Mouse (Mus musculus) midbrain, embryonic 14.5 days (tissue): Measurements from ENCODE around the gene Artn. TPM values are rescaled to one million over a fixed set of nuclear protein-coding genes. Genes with fewer than 3 reads are reported as not detected.

Experiments
- ATAC-seq: fragments of 200-750 bp; cut with Nextera tagmentation; 2 replicates; pipeline ENCODE4 v1.8.0; 2017; ENCODE audit warnings: moderate number of reproducible peaks, moderate library complexity; ENCODE audit not compliant: low FRiP score, low TSS enrichment
- DNase-seq: peaks from one replicate; pipeline ENCODE4 v3.0.0-alpha.2; 2015
- H3K27ac ChIP-seq: fragments of 300-500 bp; sonication (generic); replicated peaks from 2 replicates; pipeline ENCODE4 v1.5.1; 2014; ENCODE audit warnings: mild to moderate bottlenecking, low read depth, low read length, moderate library complexity
- H3K27me3 ChIP-seq: fragments of 300-500 bp; sonication (generic); 2 replicates; pipeline ENCODE4 v1.6.1; 2014; ENCODE audit warnings: low read length, control low read depth, mixed read lengths; ENCODE audit not compliant: control insufficient read depth, insufficient read depth
- H3K36me3 ChIP-seq: fragments of 300-500 bp; sonication (generic); 2 replicates; pipeline ENCODE4 v1.6.1; 2014; ENCODE audit warnings: low read length, control low read depth; ENCODE audit not compliant: control insufficient read depth, insufficient read depth
- H3K4me1 ChIP-seq: fragments of 300-500 bp; sonication (generic); 2 replicates; pipeline ENCODE4 v1.6.1; 2014; ENCODE audit warnings: mild to moderate bottlenecking, antibody characterized with exemption, low read length, control low read depth; ENCODE audit not compliant: control insufficient read depth, insufficient read depth
- H3K4me2 ChIP-seq: fragments of 300-500 bp; sonication (generic); 2 replicates; pipeline ENCODE4 v1.6.1; 2014; ENCODE audit warnings: mild to moderate bottlenecking, low read length, moderate library complexity
- H3K4me3 ChIP-seq: fragments of 300-500 bp; sonication (generic); replicated peaks from 2 replicates; pipeline ENCODE4 v1.5.1; 2014; ENCODE audit warnings: low read depth, low read length
- H3K9ac ChIP-seq: fragments of 300-500 bp; sonication (generic); replicated peaks from 2 replicates; pipeline ENCODE4 v1.6.1; 2014; ENCODE audit warnings: mild to moderate bottlenecking, low read length, moderate library complexity
- H3K9me3 ChIP-seq: fragments of 300-500 bp; sonication (generic); 2 replicates; pipeline ENCODE4 v1.6.1; 2016; ENCODE audit warnings: low read length, control low read depth, mixed read lengths; ENCODE audit not compliant: control insufficient read depth
- WGBS: fragments of 180-500 bp; shearing (Covaris S2); extraction: QIAGEN DNeasy Blood & Tissue Kit; methylation state at CpG from one replicate; pipeline ENCODE4 v1.1.7; 2014; 5-methylcytosine and 5-hydroxymethylcytosine counted together
- polyA plus RNA-seq: library from polyadenylated mRNA; unstranded; fragments of >200 nt; fragmentation: Nextera tagmentation; extraction: Ambion mirVana; gene quantifications from 2 replicates; pipeline ENCODE4 v1.2.1, GENCODE M21; 2014

Gene Artn
- polyA plus RNA-seq, 1 experiment from 2014 or later = 0.66 TPM

- no peak for DNase-seq
- peaks cover 68% of the 10 kb centered on the region for H3K36me3 ChIP-seq
- H3K4me1 ChIP-seq = peaks cover 21% of the 10 kb centered on the region
- H3K4me2 ChIP-seq = no peak overlapping the region
- no peak for ATAC-seq
- H3K27me3 ChIP-seq = no peaks in the 10 kb centered on the region
- H3K9me3 ChIP-seq = no peaks in the 10 kb centered on the region
- 95% methylated on average over 8 of the region's 8 CpGs for WGBS
- H3K27ac ChIP-seq = no peak overlapping the region
- H3K9ac ChIP-seq = no peak overlapping the region
- H3K4me3 ChIP-seq = no peak overlapping the region
These were observed 24.8 kb downstream of the Artn start for GRCm38 (mm10) chr4:117904761-117905160.

GRCm38 (mm10) chr4:117904094-117904493 lies 25.5 kb downstream of the Artn start:
- Histone ChIP-seq H3K4me3 (no peak overlapping the region), H3K36me3 (peaks cover 75% of the 10 kb centered on the region), H3K27me3 (no peaks in the 10 kb centered on the region), H3K4me2 (no peak overlapping the region), H3K9me3 (no peaks in the 10 kb centered on the region), H3K4me1 (peaks cover 14% of the 10 kb centered on the region), H3K27ac (no peak overlapping the region), H3K9ac (no peak overlapping the region)
- no peak for ATAC-seq
- WGBS = 80% methylated on average over 10 of the region's 10 CpGs
- no peak for DNase-seq

GRCm38 (mm10) chr4:117898111-117898510 lies 31.5 kb downstream of the Artn start:
- 91% methylated on average over 3 of the region's 3 CpGs for WGBS
- Histone ChIP-seq H3K4me3 (no peak overlapping the region), H3K4me2 (no peak overlapping the region), H3K27ac (no peak overlapping the region), H3K36me3 (peaks cover 93% of the 10 kb centered on the region), H3K27me3 (no peaks in the 10 kb centered on the region), H3K4me1 (no peaks in the 10 kb centered on the region), H3K9me3 (no peaks in the 10 kb centered on the region), H3K9ac (no peak overlapping the region)
- DNase-seq (no peak), ATAC-seq (no peak)

GRCm38 (mm10) chr4:117896031-117896430 lies 33.5 kb downstream of the Artn start:
- H3K9ac ChIP-seq = no peak overlapping the region
- ATAC-seq = no peak
- no peak overlapping the region for H3K4me2 ChIP-seq
- no peaks in the 10 kb centered on the region for H3K9me3 ChIP-seq
- H3K36me3 ChIP-seq = peaks cover 72% of the 10 kb centered on the region
- 97% methylated on average over 6 of the region's 6 CpGs for WGBS
- no peak overlapping the region for H3K27ac ChIP-seq
- no peak for DNase-seq
- no peaks in the 10 kb centered on the region for H3K27me3 ChIP-seq
- no peak overlapping the region for H3K4me3 ChIP-seq
- H3K4me1 ChIP-seq = 0 out of 2 replicates have a peak, but pooled peaks cover 3% of the 10 kb centered on the region

GRCm38 (mm10) chr4:117895339-117895738 lies 34.2 kb downstream of the Artn start:
- Histone ChIP-seq H3K4me1 (0 out of 2 replicates have a peak, but pooled peaks cover 3% of the 10 kb centered on the region), H3K9ac (no peak overlapping the region), H3K9me3 (no peaks in the 10 kb centered on the region), H3K4me3 (no peak overlapping the region), H3K27me3 (no peaks in the 10 kb centered on the region), H3K36me3 (peaks cover 67% of the 10 kb centered on the region), H3K27ac (no peak overlapping the region), H3K4me2 (no peak overlapping the region)
- ATAC-seq (no peak), DNase-seq (no peak)
- WGBS = 84% methylated on average over 7 of the region's 7 CpGs

- 0 out of 2 replicates have a peak, but pooled peaks cover 3% of the 10 kb centered on the region for H3K4me1 ChIP-seq
- no peak overlapping the region for H3K4me2 ChIP-seq
- 94% methylated on average over 8 of the region's 8 CpGs for WGBS
- no peaks in the 10 kb centered on the region for H3K27me3 ChIP-seq
- H3K4me3 ChIP-seq = no peak overlapping the region
- no peak overlapping the region for H3K9ac ChIP-seq
- H3K9me3 ChIP-seq = no peaks in the 10 kb centered on the region
- ATAC-seq (no peak), DNase-seq (no peak)
- H3K36me3 ChIP-seq = peaks cover 66% of the 10 kb centered on the region
- no peak overlapping the region for H3K27ac ChIP-seq
These were observed 35.0 kb downstream of the Artn start for GRCm38 (mm10) chr4:117894601-117895000.

- no peak for DNase-seq
- Histone ChIP-seq H3K4me3 (no peak overlapping the region), H3K9ac (no peak overlapping the region), H3K4me2 (no peak overlapping the region), H3K36me3 (peaks cover 63% of the 10 kb centered on the region), H3K4me1 (0 out of 2 replicates have a peak, but pooled peaks cover 3% of the 10 kb centered on the region), H3K27ac (no peak overlapping the region), H3K27me3 (no peaks in the 10 kb centered on the region), H3K9me3 (no peaks in the 10 kb centered on the region)
- 35% methylated on average over 9 of the region's 9 CpGs for WGBS
- ATAC-seq = no peak
These were observed 36.2 kb downstream of the Artn start for GRCm38 (mm10) chr4:117893376-117893775.

- H3K4me2 ChIP-seq = peak within 1 kb of the TSS; percentile 89
- peak; percentile 95 for DNase-seq
- peaks cover 6% of the 10 kb centered on the region; the same call in 1 of the 2 replicates for H3K4me1 ChIP-seq
- peak within 1 kb of the TSS; percentile 34; the same call in 1 of the 2 replicates for H3K9ac ChIP-seq
- ATAC-seq = peak; percentile 85
- H3K4me3 ChIP-seq = peak within 1 kb of the TSS; percentile 67
- H3K27ac ChIP-seq = no peak within 1 kb of the TSS
- no peaks in the 10 kb centered on the region for H3K9me3 ChIP-seq
- H3K27me3 ChIP-seq = no peaks in the 10 kb centered on the region
- H3K36me3 ChIP-seq = peaks cover 48% of the 10 kb centered on the region
- WGBS = under 1% methylated on average over 21 of the region's 21 CpGs
These were observed 37.8 kb downstream of the Artn start, which contains the start of gene Dph2 for GRCm38 (mm10) chr4:117891738-117892161. Gene Dph2, minus strand, starts transcription at chr4:117892032.

- 35% methylated on average over 8 of the region's 8 CpGs for WGBS
- H3K27me3 ChIP-seq = no peaks in the 10 kb centered on the region
- H3K4me2 ChIP-seq = peak overlapping the region; percentile 89
- no peak overlapping the region for H3K9ac ChIP-seq
- DNase-seq (no peak), ATAC-seq (no peak)
- peak overlapping the region; percentile 67; the same call in 1 of the 2 replicates for H3K4me3 ChIP-seq
- H3K4me1 ChIP-seq = peaks cover 14% of the 10 kb centered on the region; the same call in 1 of the 2 replicates
- H3K27ac ChIP-seq = no peak overlapping the region
- no peaks in the 10 kb centered on the region for H3K9me3 ChIP-seq
- peaks cover 40% of the 10 kb centered on the region for H3K36me3 ChIP-seq
These were observed 38.8 kb downstream of the Artn start for GRCm38 (mm10) chr4:117890750-117891149.
